Mouse (Mus musculus): ENCODE results near the gene Gm20517.

- TF ChIP-seq CTCF (IDR thresholded peaks at IDR 0.05; ENCODE audit: insufficient read depth, low read depth, low read length) (peak; percentile 58; the same call in 1 of the 2 replicates), POLR2A (IDR thresholded peaks at IDR 0.05; ENCODE audit: insufficient read depth, low read depth, low read length) (no peak)
Observed at GRCm38 (mm10) chr17:47597838-47598579, 13.4 kb upstream of the Gm20517 start.
